In the genomic region with DNA sequence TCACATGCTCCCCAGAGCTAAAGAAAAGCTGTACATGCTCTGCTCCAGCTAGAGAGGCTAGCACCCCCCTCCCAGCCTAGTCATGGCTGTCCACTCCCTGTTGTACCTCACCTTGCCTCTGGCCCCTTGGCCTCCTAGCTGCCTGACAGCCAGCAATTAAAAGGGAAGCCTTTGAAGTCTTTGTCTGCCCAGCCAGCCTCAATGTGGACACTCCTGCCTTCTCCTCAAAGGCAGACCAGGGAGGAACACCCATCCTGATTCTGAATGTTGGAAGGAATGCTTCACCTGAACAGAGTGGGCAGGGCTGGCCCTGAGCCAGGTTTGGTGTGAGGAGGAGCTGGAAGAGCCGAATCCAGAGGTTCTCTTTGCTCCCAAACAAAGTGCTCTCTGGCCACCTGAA, we compare ENCODE assay signal across 40 mouse cellular contexts. TPM values are rescaled to one million over a fixed set of nuclear protein-coding genes. Genes with fewer than 3 reads are reported as not detected.
"Had no signal": no experiment of that assay in that cellular context is flagged by ENCODE, and none has a peak within 500 bp of the region (broad histone marks: within the 10 kb centered on the region; RNA-seq: fewer than 3 reads in every experiment).

No protein-coding gene starts in this region.

- H3K36me3 ChIP-seq: heart, embryonic 10.5 days; heart, embryonic 12.5 days; heart, embryonic 13.5 days; heart, embryonic 15.5 days; hindbrain, embryonic 10.5 days; hindbrain, embryonic 12.5 days; hindbrain, embryonic 13.5 days; hindbrain, embryonic 15.5 days; intestine, embryonic 15.5 days; kidney, embryonic 15.5 days had no signal

- H3K9ac ChIP-seq: heart, embryonic 12.5 days; heart, embryonic 13.5 days; heart, embryonic 15.5 days; hindbrain, embryonic 12.5 days; hindbrain, embryonic 13.5 days; hindbrain, embryonic 14.5 days; hindbrain, embryonic 15.5 days; intestine, embryonic 15.5 days; kidney, embryonic 15.5 days had no signal

- H3K27ac ChIP-seq: heart, embryonic 10.5 days; heart, embryonic 13.5 days; heart, embryonic 15.5 days; hindbrain, embryonic 10.5 days; hindbrain, embryonic 12.5 days; hindbrain, embryonic 13.5 days; hindbrain, embryonic 14.5 days; hindbrain, embryonic 15.5 days; hindbrain, postnatal 0 days; intestine, embryonic 15.5 days; kidney, embryonic 15.5 days; kidney, postnatal 0 days; layer of hippocampus, adult 2 months had no signal

- H3K4me3 ChIP-seq: heart, embryonic 10.5 days; heart, embryonic 12.5 days; heart, embryonic 13.5 days; heart, embryonic 15.5 days; hindbrain, embryonic 10.5 days; hindbrain, embryonic 12.5 days; hindbrain, embryonic 13.5 days; hindbrain, embryonic 15.5 days; intestine, embryonic 15.5 days; kidney, embryonic 15.5 days; layer of hippocampus, adult 2 months had no signal

- H3K4me2 ChIP-seq: heart, embryonic 11.5 days; heart, embryonic 12.5 days; heart, embryonic 13.5 days; heart, embryonic 15.5 days; hindbrain, embryonic 12.5 days; hindbrain, embryonic 13.5 days; hindbrain, embryonic 14.5 days; hindbrain, embryonic 15.5 days; intestine, embryonic 15.5 days; kidney, embryonic 15.5 days had no signal

- H3K9me3 ChIP-seq: heart, embryonic 10.5 days; heart, embryonic 12.5 days; heart, embryonic 13.5 days; heart, embryonic 15.5 days; hindbrain, embryonic 10.5 days; hindbrain, embryonic 12.5 days; hindbrain, embryonic 13.5 days; hindbrain, embryonic 15.5 days; intestine, embryonic 15.5 days; kidney, embryonic 15.5 days had no signal

- DNase-seq: heart, postnatal 10 days; heart, postnatal 14 days; heart, postnatal 4 days; kidney, adult 11 months; kidney, adult 18-20 months; kidney, adult 2 months; kidney, adult 8-10 months; kidney, adult 9 months; kidney, postnatal 10 days; kidney, postnatal 14 days; kidney, postnatal 25 days; kidney, postnatal 36 days; kidney, postnatal 4 days; layer of hippocampus, adult 9-11 months; layer of hippocampus, postnatal 36 days had no signal

- H3K4me1 ChIP-seq: heart, embryonic 10.5 days; heart, embryonic 12.5 days; heart, embryonic 13.5 days; heart, embryonic 15.5 days; hindbrain, embryonic 10.5 days; hindbrain, embryonic 12.5 days; hindbrain, embryonic 13.5 days; hindbrain, embryonic 15.5 days; intestine, embryonic 15.5 days; kidney, embryonic 15.5 days had no signal

- ATAC-seq: hindbrain, embryonic 16.5 days; hindbrain, postnatal 0 days; inflammation-experienced regulatory T-cells, adult 6 months; intestine, embryonic 15.5 days; intestine, embryonic 16.5 days; intestine, postnatal 0 days had no signal

RNA-seq across cellular contexts. Expression of a gene that starts 12.4 kb away (rescaled TPM):
- total RNA-seq: hematopoietic stem cell, adult 5-6 weeks had no signal
- polyA plus RNA-seq: heart, embryonic 16.5 days; heart, postnatal 0 days; intestine, embryonic 14.5 days; intestine, postnatal 0 days; kidney, embryonic 14.5 days; large intestine, adult 2 months had no signal
